Mouse (Mus musculus) heart, embryonic 12.5 days (tissue): ENCODE results near the gene Tbc1d30. TPM values are rescaled to one million over a fixed set of nuclear protein-coding genes. Genes with fewer than 3 reads are reported as not detected.

ENCODE experiments used
- ATAC-seq: fragments of 200-750 bp; cut with Nextera tagmentation; 2 replicates; pipeline ENCODE4 v1.8.0; 2017; ENCODE audit warnings: moderate TSS enrichment, moderate library complexity; ENCODE audit not compliant: insufficient number of reproducible peaks, low FRiP score
- H3K27ac ChIP-seq: fragments of 300-500 bp; sonication (generic); 2 replicates; pipeline ENCODE4 v1.5.1; 2016; ENCODE audit warnings: mild to moderate bottlenecking, moderate library complexity; ENCODE audit not compliant: poor library complexity, severe bottlenecking
- H3K27me3 ChIP-seq: fragments of 300-500 bp; sonication (generic); replicated peaks from 2 replicates; pipeline ENCODE4 v1.6.1; 2016; ENCODE audit warnings: mild to moderate bottlenecking, moderate library complexity
- H3K36me3 ChIP-seq: fragments of 300-500 bp; sonication (generic); 2 replicates; pipeline ENCODE4 v1.6.1; 2016; ENCODE audit warnings: mild to moderate bottlenecking, moderate library complexity
- H3K4me1 ChIP-seq: fragments of 300-500 bp; sonication (generic); replicated peaks from 2 replicates; pipeline ENCODE4 v1.6.1; 2016; ENCODE audit warnings: mild to moderate bottlenecking
- H3K4me2 ChIP-seq: fragments of 300-500 bp; sonication (generic); 2 replicates; pipeline ENCODE4 v1.6.1; 2016; ENCODE audit warnings: mild to moderate bottlenecking, moderate library complexity
- H3K4me3 ChIP-seq: fragments of 300-500 bp; sonication (generic); 2 replicates; pipeline ENCODE4 v1.5.1; 2016; ENCODE audit warnings: mild to moderate bottlenecking
- H3K9ac ChIP-seq: fragments of 300-500 bp; sonication (generic); 2 replicates; pipeline ENCODE4 v1.6.1; 2016; ENCODE audit warnings: mild to moderate bottlenecking, moderate library complexity
- H3K9me3 ChIP-seq: fragments of 300-500 bp; sonication (generic); replicated peaks from 2 replicates; pipeline ENCODE4 v1.6.1; 2016; ENCODE audit warnings: mild to moderate bottlenecking, moderate library complexity
- WGBS: fragments of 180-500 bp; shearing (Covaris S2); methylation state at CpG from one replicate; pipeline ENCODE4 v1.1.7; 2016; 5-methylcytosine and 5-hydroxymethylcytosine counted together
- polyA plus RNA-seq: library from polyadenylated mRNA; unstranded; fragments of >200 nt; fragmentation: Nextera tagmentation; extraction: Ambion mirVana; gene quantifications from 2 replicates; pipeline ENCODE4 v1.2.1, GENCODE M21; 2016

Gene Tbc1d30
- polyA plus RNA-seq, 1 experiment from 2014 or later: 1.3 TPM

DNA sequence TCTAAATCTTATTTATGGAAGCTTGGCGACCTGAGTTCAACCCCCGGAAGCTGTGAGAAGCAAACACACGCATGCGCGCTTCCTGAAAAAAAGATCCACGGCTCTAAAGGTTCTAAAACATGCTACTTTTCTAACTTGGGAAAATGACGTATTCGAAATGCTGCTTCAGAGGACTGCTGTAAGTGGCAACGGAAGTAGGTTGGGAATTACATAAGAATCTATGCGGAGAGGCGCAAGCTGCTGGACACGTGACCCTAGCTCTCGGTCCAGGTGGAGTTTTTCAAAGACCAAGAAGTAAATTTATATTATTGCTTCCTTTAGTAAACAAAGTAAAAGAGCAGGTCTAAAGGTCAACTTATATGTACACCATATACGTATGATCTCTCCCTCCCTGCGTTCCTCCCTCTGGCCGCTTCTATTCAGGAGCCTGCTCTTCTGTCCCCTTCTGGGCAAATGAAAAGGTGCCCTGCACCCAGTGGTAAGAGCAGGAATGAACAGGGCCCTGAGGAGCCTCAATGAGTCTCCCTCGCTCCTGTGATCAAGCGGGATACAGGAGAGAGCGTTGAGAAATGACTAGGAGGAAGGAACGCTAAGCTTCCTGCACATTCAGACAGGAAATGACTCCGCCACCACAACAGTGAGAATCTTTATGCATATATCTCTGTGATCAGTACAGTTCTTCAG lies 87.4 kb downstream of the Tbc1d30 start:
- ATAC-seq: no peak
- H3K4me1 ChIP-seq: no peaks in the 10 kb centered on the region
- no peak overlapping the region for H3K27ac ChIP-seq
- no peaks in the 10 kb centered on the region for H3K36me3 ChIP-seq
- no peak overlapping the region for H3K4me2 ChIP-seq
- peaks cover 12% of the 10 kb centered on the region; the same call in 1 of the 2 replicates for H3K27me3 ChIP-seq
- no peak overlapping the region for H3K9ac ChIP-seq
- H3K4me3 ChIP-seq: no peak overlapping the region
- no peaks in the 10 kb centered on the region for H3K9me3 ChIP-seq
- WGBS: 83% methylated on average over 21 of the region's 21 CpGs

- Histone ChIP-seq H3K27me3 (0 out of 2 replicates have a peak, but pooled peaks cover 4% of the 10 kb centered on the region), H3K27ac (no peak overlapping the region), H3K36me3 (no peaks in the 10 kb centered on the region), H3K4me2 (no peak overlapping the region), H3K9ac (no peak overlapping the region), H3K4me1 (no peaks in the 10 kb centered on the region), H3K9me3 (no peaks in the 10 kb centered on the region), H3K4me3 (no peak overlapping the region)
- WGBS: 84% methylated on average over 8 of the region's 8 CpGs
- no peak for ATAC-seq
Observed at GRCm38 (mm10) chr10:121262206-121262605, 88.9 kb downstream of the Tbc1d30 start.

- Histone ChIP-seq H3K9ac (no peak overlapping the region), H3K27me3 (0 out of 2 replicates have a peak, but pooled peaks cover 4% of the 10 kb centered on the region), H3K36me3 (no peaks in the 10 kb centered on the region), H3K9me3 (no peaks in the 10 kb centered on the region), H3K4me1 (no peaks in the 10 kb centered on the region), H3K27ac (no peak overlapping the region), H3K4me2 (no peak overlapping the region), H3K4me3 (no peak overlapping the region)
- no peak for ATAC-seq
- WGBS: 82% methylated on average over 6 of the region's 6 CpGs
Observed at GRCm38 (mm10) chr10:121261036-121261592, 90.0 kb downstream of the Tbc1d30 start.

GRCm38 (mm10) chr10:121256115-121256825 lies 94.8 kb downstream of the Tbc1d30 start:
- 23% methylated on average over 17 of the region's 17 CpGs for WGBS
- Histone ChIP-seq H3K4me1 (no peaks in the 10 kb centered on the region; the same call in 1 of the 2 replicates), H3K9ac (no peak overlapping the region), H3K27me3 (peaks cover 11% of the 10 kb centered on the region; the same call in 1 of the 2 replicates), H3K4me2 (0 out of 2 replicates have a peak overlapping the region, but pooled peaks have one; percentile 17), H3K27ac (no peak overlapping the region), H3K9me3 (no peaks in the 10 kb centered on the region), H3K4me3 (no peak overlapping the region), H3K36me3 (no peaks in the 10 kb centered on the region)
- ATAC-seq: no peak

GRCm38 (mm10) chr10:121255465-121255864 lies 95.6 kb downstream of the Tbc1d30 start:
- Histone ChIP-seq H3K27ac (no peak overlapping the region), H3K36me3 (no peaks in the 10 kb centered on the region), H3K4me3 (no peak overlapping the region), H3K4me1 (peaks cover 3% of the 10 kb centered on the region), H3K4me2 (no peak overlapping the region), H3K27me3 (peaks cover 11% of the 10 kb centered on the region; the same call in 1 of the 2 replicates), H3K9ac (no peak overlapping the region), H3K9me3 (no peaks in the 10 kb centered on the region)
- no peak for ATAC-seq
- 80% methylated on average over 5 of the region's 5 CpGs for WGBS

DNA sequence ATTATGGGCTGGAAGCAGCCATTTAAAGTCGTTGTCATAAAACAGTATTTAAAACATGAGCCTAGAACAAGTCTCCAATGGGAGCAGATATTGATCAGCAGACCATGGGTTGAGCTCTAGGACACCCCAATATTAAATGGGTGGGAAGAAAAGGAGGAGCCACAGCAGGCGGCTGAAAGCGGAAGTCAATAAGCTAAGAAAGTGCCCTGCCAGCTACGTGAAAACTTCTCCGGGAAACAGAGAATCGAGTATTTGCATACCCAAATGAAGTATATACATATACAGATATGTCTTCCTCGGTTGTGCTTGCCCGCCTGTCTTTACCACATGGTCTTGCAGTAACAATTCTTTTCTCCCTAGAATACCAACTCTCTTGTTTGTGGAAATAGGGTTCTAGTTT lies 96.7 kb downstream of the Tbc1d30 start:
- Histone ChIP-seq H3K4me3 (no peak overlapping the region), H3K4me1 (peaks cover 13% of the 10 kb centered on the region), H3K27ac (no peak overlapping the region), H3K27me3 (peaks cover 11% of the 10 kb centered on the region; the same call in 1 of the 2 replicates), H3K36me3 (no peaks in the 10 kb centered on the region), H3K9ac (no peak overlapping the region), H3K4me2 (no peak overlapping the region), H3K9me3 (no peaks in the 10 kb centered on the region)
- 76% methylated on average over 8 of the region's 8 CpGs for WGBS
- no peak for ATAC-seq

DNA sequence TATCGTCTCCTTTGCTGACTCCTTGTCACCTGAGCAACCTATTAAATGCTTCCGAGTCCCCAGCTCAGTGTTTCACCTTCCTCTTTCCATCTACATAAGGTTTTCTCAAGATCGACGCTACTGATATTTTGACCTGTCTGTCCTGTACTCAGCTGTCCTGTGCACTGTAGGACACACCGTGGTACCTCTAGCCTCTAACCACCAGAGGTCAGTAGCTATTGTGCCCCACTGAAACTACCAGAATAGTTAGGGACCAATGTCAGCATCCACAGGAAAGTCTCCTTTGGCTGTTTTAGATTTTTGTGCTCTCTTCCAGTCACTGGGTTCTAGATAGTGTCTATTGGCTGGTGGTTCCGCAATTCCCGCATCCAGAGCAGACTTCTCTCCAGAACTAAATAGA lies 98.3 kb downstream of the Tbc1d30 start:
- Histone ChIP-seq H3K9me3 (no peaks in the 10 kb centered on the region), H3K4me2 (no peak overlapping the region), H3K27ac (no peak overlapping the region), H3K27me3 (peaks cover 11% of the 10 kb centered on the region; the same call in 1 of the 2 replicates), H3K36me3 (no peaks in the 10 kb centered on the region), H3K4me1 (peaks cover 15% of the 10 kb centered on the region), H3K4me3 (no peak overlapping the region), H3K9ac (no peak overlapping the region)
- 66% methylated on average over 7 of the region's 7 CpGs for WGBS
- no peak for ATAC-seq

DNA sequence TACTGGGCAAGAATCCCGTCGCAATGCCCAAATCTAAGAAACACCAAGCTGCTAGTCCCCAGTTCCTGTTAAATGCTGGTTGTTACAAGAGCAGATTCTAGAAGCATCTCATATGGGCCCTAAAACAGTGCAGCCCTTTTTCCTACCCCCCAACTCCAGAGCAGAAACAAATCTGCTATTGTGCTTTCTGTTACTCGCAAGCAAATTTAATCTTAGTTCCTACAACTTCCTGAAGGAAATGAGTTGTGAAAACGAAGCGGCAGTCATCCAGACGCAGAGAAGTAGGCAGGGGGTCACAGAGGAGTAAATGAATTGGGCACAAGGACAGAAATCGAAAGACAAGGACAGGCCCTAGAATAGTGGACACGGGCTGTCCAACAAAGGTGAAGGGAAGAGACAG lies 99.9 kb downstream of the Tbc1d30 start:
- Histone ChIP-seq H3K4me2 (peak overlapping the region; percentile 26), H3K27me3 (peaks cover 11% of the 10 kb centered on the region; the same call in 1 of the 2 replicates), H3K9ac (no peak overlapping the region), H3K4me3 (no peak overlapping the region), H3K36me3 (no peaks in the 10 kb centered on the region), H3K27ac (no peak overlapping the region), H3K9me3 (no peaks in the 10 kb centered on the region), H3K4me1 (peaks cover 15% of the 10 kb centered on the region)
- WGBS: 51% methylated on average over 8 of the region's 8 CpGs
- no peak for ATAC-seq

DNA sequence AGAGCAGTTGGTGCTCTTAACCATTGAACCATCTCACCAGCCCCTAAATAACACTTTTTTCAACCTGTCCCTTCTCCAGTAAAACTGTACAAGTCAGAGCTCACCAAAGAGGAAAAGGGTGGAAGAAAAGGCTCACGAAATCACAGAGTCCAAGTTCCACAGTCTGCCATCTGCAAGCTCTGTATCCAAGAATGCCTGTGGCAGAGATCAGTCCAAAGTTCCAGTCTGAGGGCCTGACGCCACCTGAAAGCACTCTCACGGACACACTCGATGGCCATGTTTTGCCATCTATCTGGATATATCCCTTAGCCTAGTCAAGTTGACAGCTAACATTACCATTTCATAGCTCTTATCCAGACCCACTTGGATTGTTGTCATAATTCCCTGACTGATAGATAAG lies 101.3 kb downstream of the Tbc1d30 start:
- Histone ChIP-seq H3K36me3 (no peaks in the 10 kb centered on the region), H3K27me3 (no peaks in the 10 kb centered on the region; the same call in 1 of the 2 replicates), H3K4me3 (no peak overlapping the region), H3K9me3 (no peaks in the 10 kb centered on the region), H3K4me2 (no peak overlapping the region), H3K9ac (no peak overlapping the region), H3K4me1 (peaks cover 15% of the 10 kb centered on the region), H3K27ac (0 out of 2 replicates have a peak overlapping the region, but pooled peaks have one; percentile 21)
- WGBS: 63% methylated on average over 4 of the region's 4 CpGs
- ATAC-seq: no peak

DNA sequence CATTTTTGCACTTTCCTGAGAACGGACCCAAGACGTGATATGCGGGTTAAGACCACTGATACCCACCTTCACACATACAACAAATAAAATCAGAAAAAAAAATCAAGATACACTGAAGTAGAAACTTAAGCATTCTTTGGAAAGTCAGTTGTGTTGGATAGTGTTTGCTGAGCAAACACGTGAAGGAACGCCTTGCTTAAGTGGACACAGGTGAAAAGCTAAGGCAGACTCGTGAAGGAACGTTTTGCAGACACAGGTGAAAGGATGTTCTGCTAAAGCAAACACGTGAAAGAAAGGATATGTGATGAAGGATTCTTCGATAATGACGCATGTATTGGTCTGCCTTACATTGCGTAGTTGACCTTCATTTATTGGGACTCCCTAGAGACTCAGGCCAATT lies 103.5 kb downstream of the Tbc1d30 start:
- ATAC-seq: no peak
- Histone ChIP-seq H3K27ac (peak overlapping the region; percentile 13; the same call in 1 of the 2 replicates), H3K9ac (no peak overlapping the region), H3K4me3 (no peak overlapping the region), H3K27me3 (no peaks in the 10 kb centered on the region), H3K9me3 (no peaks in the 10 kb centered on the region), H3K4me1 (peaks cover 15% of the 10 kb centered on the region), H3K36me3 (no peaks in the 10 kb centered on the region), H3K4me2 (no peak overlapping the region)
- WGBS: 87% methylated on average over 11 of the region's 11 CpGs

DNA sequence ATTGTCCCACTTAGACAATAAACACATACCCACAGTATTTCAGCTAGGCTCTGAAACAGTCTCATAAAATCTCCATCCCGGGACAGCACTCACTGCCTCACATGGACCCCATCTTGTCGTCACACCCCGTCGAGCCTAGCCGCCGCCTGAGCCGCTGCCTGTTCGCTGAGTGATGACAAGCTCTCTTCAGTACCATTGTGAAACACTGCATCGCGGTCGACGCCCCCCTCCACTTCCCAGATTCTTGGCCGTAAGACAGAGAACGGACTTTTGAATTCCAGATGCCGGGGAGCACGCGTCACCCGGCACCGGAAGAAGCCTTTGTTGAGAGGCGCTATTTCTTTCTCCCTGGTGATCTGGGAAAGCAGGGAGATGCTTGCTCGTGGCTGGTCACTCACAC lies 104.1 kb downstream of the Tbc1d30 start:
- Histone ChIP-seq H3K36me3 (no peaks in the 10 kb centered on the region), H3K9me3 (no peaks in the 10 kb centered on the region), H3K27me3 (no peaks in the 10 kb centered on the region), H3K4me1 (peaks cover 15% of the 10 kb centered on the region), H3K9ac (no peak overlapping the region), H3K4me3 (no peak overlapping the region), H3K27ac (peak overlapping the region; percentile 13; the same call in 1 of the 2 replicates), H3K4me2 (peak overlapping the region; percentile 20; the same call in 1 of the 2 replicates)
- WGBS: 43% methylated on average over 21 of the region's 21 CpGs
- ATAC-seq: peak; percentile 77; the same call in 1 of the 2 replicates
